In the genomic region with DNA sequence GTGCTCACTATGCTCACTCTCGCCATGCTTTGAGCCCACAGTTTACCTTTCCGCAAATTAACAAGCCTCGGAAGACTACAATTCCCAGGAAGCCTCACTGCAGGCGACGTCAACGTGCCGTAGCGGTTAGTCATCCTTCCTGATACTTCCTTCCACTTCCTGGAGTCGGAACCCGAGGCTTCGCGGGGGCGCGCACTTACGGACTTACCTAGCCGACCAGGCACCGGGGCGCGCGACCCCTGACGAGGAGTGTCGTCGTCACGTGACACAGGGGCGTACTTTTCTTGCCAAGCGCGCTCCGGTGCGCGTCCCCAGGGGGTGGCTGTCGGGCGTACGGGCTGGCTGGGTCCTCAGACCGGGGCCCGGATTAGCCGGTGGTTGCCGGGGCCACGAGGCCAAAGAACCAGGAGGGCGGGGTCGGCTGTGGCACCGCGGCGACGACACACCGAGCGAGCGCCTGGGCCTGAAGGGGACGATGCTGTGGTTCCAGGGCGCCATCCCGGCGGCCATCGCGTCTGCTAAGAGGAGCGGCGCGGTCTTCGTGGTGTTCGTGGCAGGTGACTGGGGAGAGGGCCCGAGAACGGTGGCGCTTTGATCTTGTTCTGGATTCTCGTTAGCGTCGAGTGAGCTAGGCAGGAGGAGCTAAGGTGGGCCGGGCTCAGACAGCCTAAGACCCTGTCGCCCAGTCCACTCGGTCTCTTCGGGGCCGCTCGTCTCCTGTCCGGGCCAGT, we compare ENCODE assay signal across 8 mouse cellular contexts. TPM values are rescaled to one million over a fixed set of nuclear protein-coding genes. Genes with fewer than 3 reads are reported as not detected.
DNase-seq lines count a peak whose midpoint lies in the region; ATAC-seq lines count a peak whose summit lies in the region.

No protein-coding gene starts in this region.

- H3K27ac ChIP-seq in hindbrain, embryonic 12.5 days = peak overlapping the region; percentile 91

- H3K4me1 ChIP-seq in hindbrain, embryonic 12.5 days = peaks cover 9% of the 10 kb centered on the region

- H3K36me3 ChIP-seq in hindbrain, embryonic 12.5 days = no peaks in the 10 kb centered on the region

- H3K4me3 ChIP-seq in hindbrain, embryonic 12.5 days = peak overlapping the region; percentile 78

- H3K4me2 ChIP-seq in hindbrain, embryonic 12.5 days (replicated peaks) = peak overlapping the region; percentile 90

- peak; percentile 96 for ATAC-seq in hindbrain, embryonic 12.5 days (ENCODE audit: low FRiP score)

- WGBS in hindbrain, embryonic 12.5 days = under 1% methylated on average over 71 of the region's 71 CpGs

- DNase-seq in NIH3T3 (ENCODE audit: low read depth) = peak; percentile 98
- DNase-seq in cerebellum, postnatal 10 days = peak; percentile 98
- DNase-seq in frontal cortex, postnatal 10 days (ENCODE audit: low spot score in 2 of 2) = peak; percentile 96
- DNase-seq in layer of hippocampus, postnatal 14 days (ENCODE audit: low spot score in 2 of 2) = peak; percentile 92 to 95
- peak; percentile 95 for DNase-seq in lung, postnatal 14 days
- peak; percentile 79 for DNase-seq in retina, adult 2 months (ENCODE audit: low read depth, low spot score)
- peak; percentile 98 to 100 for DNase-seq in thymus, postnatal 36 days

- H3K9ac ChIP-seq in hindbrain, embryonic 12.5 days = peak overlapping the region; percentile 83

- no peaks in the 10 kb centered on the region for H3K27me3 ChIP-seq in hindbrain, embryonic 12.5 days

- no peaks in the 10 kb centered on the region for H3K9me3 ChIP-seq in hindbrain, embryonic 12.5 days (replicated peaks)

RNA-seq across cellular contexts. Expression of gene Ubxn4, which starts 0.4 kb away (rescaled TPM):
- 78.3 and 79.5 TPM in 2 replicates for polyA plus RNA-seq in hindbrain, embryonic 12.5 days (2016; fragmentation: Nextera tagmentation; extraction: Ambion mirVana)
- 10 to 100 TPM; 58.2 to 59.7 TPM for total RNA-seq in layer of hippocampus, postnatal 14 days (2021)

Comparison
In these comparisons a context has a peak if more than half of its experiments do, and no peak if none do; other contexts are left out.
1. Peak in every context shown above with its lines: DNase-seq, ATAC-seq, H3K4me3 ChIP-seq and H3K27ac ChIP-seq.